Mouse (Mus musculus): ENCODE data around the gene Ppp1r12b.

DNA sequence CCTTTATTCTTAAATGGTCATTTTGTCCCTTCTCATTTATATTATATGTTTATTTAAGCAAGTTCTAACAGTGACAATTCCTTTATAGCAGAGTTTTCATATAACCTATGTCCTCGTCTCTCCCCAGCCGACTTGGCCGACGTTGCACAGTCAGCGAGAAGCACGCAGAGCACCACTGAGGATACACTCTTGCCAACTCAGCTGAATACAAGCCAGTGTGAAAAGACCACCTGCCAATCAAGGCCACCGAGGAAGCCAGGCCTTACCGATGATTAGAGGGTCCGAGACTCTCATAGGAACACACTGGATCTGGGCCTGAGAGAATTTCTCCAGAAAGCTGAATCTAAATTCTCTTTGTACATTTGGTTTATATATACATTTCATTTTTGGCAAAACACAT is 150.3 kb downstream of the Ppp1r12b start:
- TF ChIP-seq CTCF (IDR thresholded peaks at IDR 0.05) (no peak), EP300 (IDR thresholded peaks at IDR 0.05) (no peak)
